Mouse (Mus musculus) C2C12 (cell line): Measurements from ENCODE around the gene Crtc1. TPM values are rescaled to one million over a fixed set of nuclear protein-coding genes. Genes with fewer than 3 reads are reported as not detected.

Experiments used
- H3K27me3 ChIP-seq: one replicate; pipeline ENCODE4 v1.6.1; 2011; ENCODE audit not compliant: control insufficient read depth, insufficient read depth, insufficient read length
- H3K36me3 ChIP-seq: one replicate; pipeline ENCODE4 v1.6.1; 2011; ENCODE audit not compliant: control insufficient read depth, insufficient read depth
- H3K4me3 ChIP-seq: one replicate; pipeline ENCODE4 v1.5.1; 2011; ENCODE audit warnings: mild to moderate bottlenecking, control low read depth; ENCODE audit not compliant: poor library complexity, insufficient read depth, severe bottlenecking
- H3K79me2 ChIP-seq: one replicate; pipeline ENCODE4 v1.6.1; 2011; ENCODE audit not compliant: control insufficient read depth, insufficient read depth
- H3K79me3 ChIP-seq: one replicate; pipeline ENCODE4 v1.6.1; 2011; ENCODE audit warnings: low read depth, control low read depth
- H3ac ChIP-seq: one replicate; pipeline ENCODE3; 2011; ENCODE audit warnings: low read depth; ENCODE audit not compliant: control insufficient read depth, insufficient read length
- CEBPB ChIP-seq: IDR thresholded peaks from one replicate; pipeline ENCODE4 v1.6.1; 2011; ENCODE audit warnings: low read depth, mild to moderate bottlenecking, control low read depth, moderate library complexity
- CTCF ChIP-seq: IDR thresholded peaks from one replicate; pipeline ENCODE4 v1.5.1; 2011; ENCODE audit not compliant: control insufficient read depth, insufficient read depth, insufficient read length
- FOSL1 ChIP-seq: IDR thresholded peaks from one replicate; pipeline ENCODE4 v1.8.0; 2011; ENCODE audit warnings: mild to moderate bottlenecking, low read length; ENCODE audit not compliant: poor library complexity, insufficient read depth, severe bottlenecking
- MAX ChIP-seq: IDR thresholded peaks from one replicate; pipeline ENCODE4 v1.6.1; 2011; ENCODE audit warnings: mild to moderate bottlenecking, control low read depth
- MYOD1 ChIP-seq: IDR thresholded peaks from one replicate; pipeline ENCODE4 v1.6.1; 2011; ENCODE audit warnings: low read depth; ENCODE audit not compliant: control insufficient read depth, insufficient read length
- MYOG ChIP-seq: IDR thresholded peaks from one replicate; pipeline ENCODE4 v1.6.1; 2011; ENCODE audit not compliant: control insufficient read depth, insufficient read length; ENCODE audit errors: extremely low read depth
- USF1 ChIP-seq: IDR thresholded peaks from one replicate; pipeline ENCODE4 v1.6.1; 2011; ENCODE audit warnings: low read depth, mild to moderate bottlenecking, control low read depth, moderate library complexity
- polyA plus RNA-seq: library from polyadenylated mRNA; unstranded; fragments of >200 nt; fragmentation: generic; extraction: Trizol; gene quantifications from one replicate; pipeline ENCODE4 v1.2.1, GENCODE M21; 2012; ENCODE audit warnings: missing spikeins

Crtc1 gene
- polyA plus RNA-seq, 1 experiment, result 11.7 TPM

GRCm38 (mm10) chr8:70418954-70419353 is 20.4 kb downstream of the Crtc1 start:
- Histone ChIP-seq H3K79me2 (peaks cover 12% of the 10 kb centered on the region), H3K36me3 (peaks cover 2% of the 10 kb centered on the region), H3K79me3 (peaks cover 2% of the 10 kb centered on the region), H3ac (no peak overlapping the region), H3K4me3 (no peak overlapping the region), H3K27me3 (no peaks in the 10 kb centered on the region)
- TF ChIP-seq MYOG (no peak), USF1 (no peak), CEBPB (no peak), MAX (no peak), MYOD1 (no peak), CTCF (no peak), FOSL1 (no peak)

DNA sequence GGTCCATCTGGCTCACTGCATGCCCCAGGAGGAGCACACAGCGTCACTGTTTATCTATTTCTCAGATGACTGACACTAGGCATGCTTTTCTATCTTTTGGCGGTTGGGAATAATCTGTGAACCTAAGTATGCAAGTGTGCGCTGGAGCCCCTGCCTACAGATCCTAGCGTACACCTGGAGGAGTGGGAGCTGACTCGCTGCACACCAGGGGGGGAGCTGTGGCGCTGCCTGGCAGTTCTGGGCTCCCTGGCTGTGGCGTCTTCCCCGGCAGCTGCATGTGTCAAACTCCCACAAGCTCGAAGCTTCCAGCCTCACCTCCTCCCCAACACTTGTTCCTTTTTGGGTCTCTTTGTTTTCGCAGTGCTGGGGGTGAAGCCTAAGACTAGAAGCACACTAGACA is 21.5 kb downstream of the Crtc1 start:
- peaks cover 5% of the 10 kb centered on the region for H3K36me3 ChIP-seq
- H3K27me3 ChIP-seq, result no peaks in the 10 kb centered on the region
- peaks cover 17% of the 10 kb centered on the region for H3K79me2 ChIP-seq
- H3K79me3 ChIP-seq, result peaks cover 4% of the 10 kb centered on the region
- no peak overlapping the region for H3ac ChIP-seq
- H3K4me3 ChIP-seq, result no peak overlapping the region
- TF ChIP-seq CTCF (peak; percentile 9), CEBPB (no peak)

GRCm38 (mm10) chr8:70416941-70417340 is 22.4 kb downstream of the Crtc1 start:
- H3K79me2 ChIP-seq, result peaks cover 17% of the 10 kb centered on the region
- no peak overlapping the region for H3ac ChIP-seq
- no peaks in the 10 kb centered on the region for H3K27me3 ChIP-seq
- peaks cover 4% of the 10 kb centered on the region for H3K79me3 ChIP-seq
- peaks cover 5% of the 10 kb centered on the region for H3K36me3 ChIP-seq
- H3K4me3 ChIP-seq, result no peak overlapping the region
- TF ChIP-seq FOSL1 (no peak), MYOD1 (no peak), USF1 (no peak), CTCF (no peak), MAX (no peak), MYOG (no peak), CEBPB (no peak)

DNA sequence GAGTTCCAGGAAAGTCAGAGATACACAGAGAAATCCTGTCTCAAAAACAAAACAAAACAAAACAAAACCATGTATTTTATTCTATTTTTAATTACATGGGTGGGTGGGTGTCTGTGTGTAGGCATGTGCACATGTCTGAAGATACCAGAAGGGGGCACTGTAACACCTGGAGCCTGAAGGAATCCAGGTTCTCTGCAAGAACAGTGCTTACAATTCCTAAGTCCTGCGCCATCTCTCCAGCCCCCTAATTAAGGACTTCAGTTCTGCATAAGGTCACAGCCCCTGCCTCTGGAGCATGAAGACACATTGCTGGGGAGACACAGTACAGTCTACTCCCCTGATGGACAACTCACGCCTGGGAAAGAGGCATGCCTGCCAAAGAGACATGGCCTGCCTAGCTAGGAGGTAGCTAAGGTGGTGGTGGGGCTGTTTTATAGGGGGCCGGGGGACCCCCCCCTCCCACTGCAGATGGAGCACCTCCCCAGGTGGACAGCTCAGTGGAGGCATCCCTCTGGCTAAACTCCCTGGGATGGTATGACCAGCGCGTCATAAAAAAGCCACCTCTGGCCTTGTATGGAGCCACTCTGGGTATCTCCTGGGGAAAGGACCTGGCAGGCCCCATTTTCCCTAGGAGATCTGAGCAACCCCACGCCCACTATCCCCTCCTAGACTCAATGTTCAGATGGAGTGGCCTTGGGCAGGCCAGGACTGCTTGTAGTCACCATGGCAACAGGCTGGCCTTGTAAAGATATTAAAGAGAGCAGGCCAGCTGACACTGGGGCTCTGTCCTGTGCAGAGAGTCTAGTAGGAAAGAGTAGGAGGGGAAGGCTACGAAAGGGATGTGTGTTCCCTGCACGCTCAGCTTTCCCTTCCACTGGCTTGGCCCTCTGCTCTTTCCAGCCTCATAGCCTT is 23.6 kb downstream of the Crtc1 start:
- Histone ChIP-seq H3K79me2 (peaks cover 17% of the 10 kb centered on the region), H3K36me3 (peaks cover 5% of the 10 kb centered on the region), H3ac (no peak overlapping the region), H3K79me3 (peaks cover 4% of the 10 kb centered on the region), H3K4me3 (no peak overlapping the region), H3K27me3 (no peaks in the 10 kb centered on the region)
- TF ChIP-seq CTCF (peak; percentile 3), USF1 (no peak)

- TF ChIP-seq MAX (no peak), CEBPB (no peak), MYOD1 (no peak), CTCF (no peak), USF1 (no peak), FOSL1 (no peak), MYOG (no peak)
- Histone ChIP-seq H3K36me3 (peaks cover 5% of the 10 kb centered on the region), H3ac (no peak overlapping the region), H3K79me3 (peaks cover 4% of the 10 kb centered on the region), H3K4me3 (no peak overlapping the region), H3K79me2 (peaks cover 17% of the 10 kb centered on the region), H3K27me3 (no peaks in the 10 kb centered on the region)
Measured at GRCm38 (mm10) chr8:70414310-70414946, 25.0 kb downstream of the Crtc1 start.
